Mouse (Mus musculus) lung, adult 2 months (tissue): ENCODE results near the gene Gcnt2.

Source experiments
- CTCF ChIP-seq: fragments of 200-500 bp; IDR thresholded peaks from 2 replicates; pipeline ENCODE4 v1.5.1; 2011; ENCODE audit warnings: mild to moderate bottlenecking, low read length, control low read depth; ENCODE audit not compliant: insufficient read depth
- POLR2A ChIP-seq: fragments of 200-500 bp; IDR thresholded peaks from 2 replicates; pipeline ENCODE4 v1.6.1; 2011; ENCODE audit warnings: low read depth, mild to moderate bottlenecking, control low read depth, low read length, borderline replicate concordance; ENCODE audit errors: extremely low read depth

GRCm38 (mm10) chr13:40943936-40944335, 84.4 kb downstream of the Gcnt2 start:
- TF ChIP-seq POLR2A (no peak), CTCF (no peak)
